Mouse (Mus musculus): Measurements from ENCODE around the gene Aloxe3. TPM values are rescaled to one million over a fixed set of nuclear protein-coding genes. Genes with fewer than 3 reads are reported as not detected.
A peak's percentile ranks its signal among the peaks of the same experiment; 100 is the strongest.

The Aloxe3 gene
- total and polyA plus RNA-seq, 3 experiments: 0.13 TPM; not detected in 2

DNA sequence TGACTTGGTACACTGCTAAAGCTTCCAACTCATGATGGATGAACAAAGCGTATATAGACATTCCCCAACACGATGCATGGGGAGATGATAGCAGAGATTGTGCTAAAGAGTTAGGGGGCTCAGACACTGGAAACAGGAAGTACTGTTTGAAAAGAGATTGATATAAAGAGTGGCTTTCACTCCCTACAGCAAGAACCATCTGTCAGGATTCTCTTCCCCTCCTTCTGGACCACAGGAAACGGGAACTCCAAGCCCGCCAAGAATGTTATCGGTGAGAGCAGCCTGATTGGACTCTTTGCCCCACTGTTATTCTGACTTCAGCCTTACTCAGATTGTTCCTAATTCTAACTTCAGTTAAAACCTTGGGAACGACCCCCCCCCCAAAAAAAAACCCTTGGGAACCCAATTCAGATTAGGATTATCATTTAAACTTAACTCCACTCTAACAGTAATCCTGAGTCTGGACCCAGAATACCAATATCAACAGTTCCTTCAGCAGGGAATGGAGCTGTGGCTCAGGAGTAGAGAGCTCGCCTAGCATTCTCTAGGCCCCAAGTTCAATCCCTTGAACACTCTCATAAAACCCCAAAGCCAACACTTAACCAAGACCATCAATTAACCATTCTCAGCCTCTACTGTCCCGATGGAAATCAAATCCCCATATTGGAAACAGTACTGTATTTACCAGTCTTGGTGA is 2.9 kb downstream of the Aloxe3 start (continued):
- no peak for TF ChIP-seq UBTF (IDR thresholded peaks at IDR 0.05; ENCODE audit: borderline replicate concordance, insufficient read depth, low read depth, low read length)
- no peak for TF ChIP-seq SMC3 (IDR thresholded peaks at IDR 0.05; ENCODE audit: low read depth, low read length)

- H3K4me3 ChIP-seq (ENCODE audit: control insufficient read depth in 1 of 2, insufficient read depth in 1 of 2, low read depth in 2 of 2, low read length in 2 of 2): no peak overlapping the region
Observed at GRCm38 (mm10) chr11:69133566-69133922, 7.8 kb downstream of the Aloxe3 start.

DNA sequence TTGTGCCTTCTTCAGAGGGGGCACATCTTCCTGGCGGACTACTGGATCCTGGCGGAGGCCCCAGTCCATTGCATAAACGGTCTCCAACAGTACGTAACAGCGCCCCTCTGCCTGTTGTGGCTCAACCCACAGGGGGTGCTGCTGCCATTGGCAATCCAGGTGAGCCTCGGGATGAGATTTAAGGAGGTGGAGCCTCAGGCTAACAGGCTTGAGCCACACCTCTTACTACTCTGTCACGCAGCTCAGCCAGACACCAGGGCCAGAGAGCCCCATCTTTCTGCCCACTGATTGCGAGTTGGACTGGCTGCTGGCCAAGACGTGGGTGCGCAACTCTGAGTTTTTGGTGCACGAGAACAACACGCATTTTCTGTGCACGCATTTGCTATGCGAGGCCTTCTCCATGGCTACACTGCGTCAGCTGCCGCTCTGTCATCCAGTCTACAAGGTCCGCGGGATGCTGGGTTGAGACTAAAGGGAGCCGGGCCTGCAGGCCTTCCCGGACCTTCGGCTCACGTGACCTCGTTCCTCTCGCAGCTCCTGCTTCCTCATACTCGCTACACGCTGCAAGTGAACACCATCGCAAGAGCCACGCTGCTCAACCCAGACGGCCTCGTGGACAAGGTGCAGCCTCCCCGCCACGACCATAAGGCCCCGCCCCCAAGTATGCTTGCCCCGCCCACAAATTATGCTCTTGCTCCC is 8.4 kb downstream of the Aloxe3 start:
- peaks cover 7 to 23% of the 10 kb centered on the region in 2 experiments for H3K27me3 ChIP-seq (ENCODE audit: control insufficient read depth in 1 of 2, insufficient read depth in 2 of 2, low read length in 2 of 2)
- TF ChIP-seq ZMIZ1 (IDR thresholded peaks at IDR 0.05; ENCODE audit: low read depth, low read length) (no peak), POLR2A (IDR thresholded peaks at IDR 0.05; ENCODE audit: control insufficient read depth in 1 of 2, insufficient read depth in 1 of 2, low read depth in 1 of 2, low read length in 2 of 2, poor library complexity in 1 of 2) (no peak), GABPA (IDR thresholded peaks at IDR 0.05; ENCODE audit: low read depth, low read length) (no peak), CHD1 (IDR thresholded peaks at IDR 0.05; ENCODE audit: low read depth, low read length) (no peak), CHD2 (IDR thresholded peaks at IDR 0.05; ENCODE audit: low read length) (no peak), MEF2A (IDR thresholded peaks at IDR 0.05; ENCODE audit: extremely low read depth, insufficient replicate concordance, low read depth, low read length, poor library complexity, severe bottlenecking) (no peak), USF1 (IDR thresholded peaks at IDR 0.05; ENCODE audit: low read depth, low read length) (peak; percentile 91), MXI1 (IDR thresholded peaks at IDR 0.05; ENCODE audit: low read depth, low read length) (no peak; the same call in 1 of the 2 replicates), MAX (IDR thresholded peaks at IDR 0.05; ENCODE audit: low read length) (peak; percentile 79), ELF1 (IDR thresholded peaks at IDR 0.05; ENCODE audit: low read depth, low read length) (no peak), POLR2AphosphoS2 (IDR thresholded peaks at IDR 0.05; ENCODE audit: low read length) (no peak), MYC (IDR thresholded peaks at IDR 0.05; ENCODE audit: low read depth, low read length) (peak; percentile 57; the same call in 1 of the 2 replicates), CTCF (IDR thresholded peaks at IDR 0.05 in 2 of 3, conservative IDR thresholded peaks at IDR 0.05 in 1 of 3; ENCODE audit: control insufficient read depth in 1 of 3, insufficient read depth in 1 of 3, low read depth in 2 of 3, low read length in 3 of 3, poor library complexity in 1 of 3, severe bottlenecking in 1 of 3) (peak in 2 of 3 experiments; percentile 28 to 32; a peak in 3 of 6 replicates), NRF1 (IDR thresholded peaks at IDR 0.05; ENCODE audit: insufficient read depth, low read depth, low read length, poor library complexity, severe bottlenecking) (no peak), TBP (IDR thresholded peaks at IDR 0.05; ENCODE audit: low read depth, low read length) (no peak), POLR2AphosphoS5 (IDR thresholded peaks at IDR 0.05; ENCODE audit: borderline replicate concordance, low read depth, low read length) (no peak), RCOR1 (IDR thresholded peaks at IDR 0.05; ENCODE audit: low read depth, low read length) (no peak), TCF12 (IDR thresholded peaks at IDR 0.05; ENCODE audit: low read depth, low read length) (no peak), E2F4 (IDR thresholded peaks at IDR 0.05; ENCODE audit: borderline replicate concordance, low read depth, low read length) (no peak), JUND (IDR thresholded peaks at IDR 0.05; ENCODE audit: low read depth, low read length) (no peak), ETS1 (IDR thresholded peaks at IDR 0.05; ENCODE audit: low read depth, low read length) (no peak), HCFC1 (IDR thresholded peaks at IDR 0.05; ENCODE audit: low read depth, low read length) (no peak), EP300 (IDR thresholded peaks at IDR 0.05; ENCODE audit: low read depth in 1 of 2, low read length in 2 of 2) (no peak), SIN3A (IDR thresholded peaks at IDR 0.05; ENCODE audit: low read length) (peak; percentile 26; the same call in 1 of the 2 replicates)

More at GRCm38 (mm10) chr11:69133566-69133922, 7.8 kb downstream of the Aloxe3 start:
- Histone ChIP-seq H3K27me3 (ENCODE audit: control insufficient read depth in 1 of 2, insufficient read depth in 2 of 2, low read length in 2 of 2) (peaks cover 7 to 17% of the 10 kb centered on the region in 2 experiments), H3K79me2 (ENCODE audit: control insufficient read depth, insufficient read depth, low read length, poor library complexity) (no peaks in the 10 kb centered on the region), H3K36me3 (ENCODE audit: control insufficient read depth in 1 of 2, insufficient read depth in 2 of 2, low read length in 2 of 2) (0 out of 4 replicates have a peak, but pooled peaks cover 0 to 2% of the 10 kb centered on the region in 2 experiments), H3K9ac (ENCODE audit: control insufficient read depth, low read depth, low read length, poor library complexity, severe bottlenecking) (no peak overlapping the region), H3K27ac (ENCODE audit: control insufficient read depth, low read depth, low read length) (no peak overlapping the region), H3K4me1 (ENCODE audit: control insufficient read depth in 1 of 2, insufficient read depth in 2 of 2, low read length in 2 of 2) (peaks cover 2 to 18% of the 10 kb centered on the region in 2 experiments; a peak in 3 of 4 replicates), H3K9me3 (replicated peaks; ENCODE audit: insufficient read depth, low read length) (no peaks in the 10 kb centered on the region)
- TF ChIP-seq ZMIZ1 (IDR thresholded peaks at IDR 0.05; ENCODE audit: low read depth, low read length) (no peak), CTCF (IDR thresholded peaks at IDR 0.05 in 2 of 3, conservative IDR thresholded peaks at IDR 0.05 in 1 of 3; ENCODE audit: control insufficient read depth in 1 of 3, insufficient read depth in 1 of 3, low read depth in 2 of 3, low read length in 3 of 3, poor library complexity in 1 of 3, severe bottlenecking in 1 of 3) (0 out of 6 replicates have a peak, but pooled peaks of 1 of the 3 experiments have one; percentile 3)
- no peak for DNase-seq (ENCODE audit: low read depth, low spot score)

More for the DNA sequence above, 8.4 kb downstream of the Aloxe3 start:
- no peaks in the 10 kb centered on the region for H3K36me3 ChIP-seq (ENCODE audit: control insufficient read depth in 1 of 2, insufficient read depth in 2 of 2, low read length in 2 of 2)
- peak; percentile 71 for DNase-seq (ENCODE audit: low read depth, low spot score)
- peak overlapping the region; percentile 15; the same call in 1 of the 2 replicates for H3K9ac ChIP-seq (ENCODE audit: control insufficient read depth, low read depth, low read length, poor library complexity, severe bottlenecking)
- H3K4me1 ChIP-seq (ENCODE audit: control insufficient read depth in 1 of 2, insufficient read depth in 2 of 2, low read length in 2 of 2): peaks cover 2 to 17% of the 10 kb centered on the region in 2 experiments; a peak in 3 of 4 replicates
- no peaks in the 10 kb centered on the region for H3K9me3 ChIP-seq (replicated peaks; ENCODE audit: insufficient read depth, low read length)
- no peaks in the 10 kb centered on the region for H3K79me2 ChIP-seq (ENCODE audit: control insufficient read depth, insufficient read depth, low read length, poor library complexity)
- peak overlapping the region; percentile 32 to 45 for H3K4me3 ChIP-seq (ENCODE audit: control insufficient read depth in 1 of 2, insufficient read depth in 1 of 2, low read depth in 2 of 2, low read length in 2 of 2)
- H3K27ac ChIP-seq (ENCODE audit: control insufficient read depth, low read depth, low read length): no peak overlapping the region
